Mouse (Mus musculus) hindbrain, postnatal 0 days (tissue): Measurements from ENCODE around the gene Ggact. TPM values are rescaled to one million over a fixed set of nuclear protein-coding genes. Genes with fewer than 3 reads are reported as not detected.

Experiments used
- ATAC-seq: fragments of 200-750 bp; cut with Nextera tagmentation; 2 replicates; pipeline ENCODE4 v1.8.0; 2017; ENCODE audit warnings: mild to moderate bottlenecking, moderate TSS enrichment, moderate library complexity
- DNase-seq: peaks from one replicate; pipeline ENCODE4 v3.0.0-alpha.2; 2015; ENCODE audit warnings: low spot score
- H3K27ac ChIP-seq: fragments of 300-500 bp; sonication (generic); 2 replicates; pipeline ENCODE4 v1.5.1; 2014; ENCODE audit warnings: mild to moderate bottlenecking
- H3K27me3 ChIP-seq: fragments of 300-500 bp; sonication (generic); 2 replicates; pipeline ENCODE4 v1.6.1; 2014; ENCODE audit warnings: low read length, mixed read lengths; ENCODE audit not compliant: insufficient read depth
- H3K36me3 ChIP-seq: fragments of 300-500 bp; sonication (generic); 2 replicates; pipeline ENCODE4 v1.6.1; 2014; ENCODE audit warnings: low read length, mixed read lengths; ENCODE audit not compliant: insufficient read depth
- H3K4me1 ChIP-seq: fragments of 300-500 bp; sonication (generic); 2 replicates; pipeline ENCODE4 v1.6.1; 2014; ENCODE audit warnings: antibody characterized with exemption, low read length, mixed read lengths; ENCODE audit not compliant: insufficient read depth
- H3K4me2 ChIP-seq: fragments of 300-500 bp; sonication (generic); 2 replicates; pipeline ENCODE4 v1.6.1; 2014; ENCODE audit warnings: low read depth, mild to moderate bottlenecking, low read length, moderate library complexity, mixed read lengths
- H3K4me3 ChIP-seq: fragments of 300-500 bp; sonication (generic); 2 replicates; pipeline ENCODE4 v1.5.1; 2014; ENCODE audit warnings: low read length
- H3K9ac ChIP-seq: fragments of 300-500 bp; sonication (generic); replicated peaks from 2 replicates; pipeline ENCODE4 v1.6.1; 2014; ENCODE audit warnings: mild to moderate bottlenecking, low read length, moderate library complexity, mixed read lengths
- H3K9me3 ChIP-seq: fragments of 300-500 bp; sonication (generic); 2 replicates; pipeline ENCODE4 v1.6.1; 2016; ENCODE audit warnings: low read length, mixed read lengths
- CTCF ChIP-seq: IDR thresholded peaks from 2 replicates; pipeline ENCODE4 v1.5.1; 2016; ENCODE audit warnings: antibody characterized with exemption, control low read depth, low read depth
- WGBS: fragments of 180-500 bp; shearing (Covaris S2); extraction: QIAGEN DNeasy Blood & Tissue Kit; methylation state at CpG from one replicate; pipeline ENCODE4 v1.1.7; 2014; 5-methylcytosine and 5-hydroxymethylcytosine counted together
- polyA plus RNA-seq: library from polyadenylated mRNA; unstranded; fragments of >200 nt; fragmentation: Nextera tagmentation; extraction: Ambion mirVana; gene quantifications from 2 replicates; pipeline ENCODE4 v1.2.1, GENCODE M21; 2015
- total RNA-seq: library from RNA; depleted of rRNA; stranded (reverse); fragments of >200 nt; gene quantifications from 2 replicates; pipeline ENCODE4 v1.2.3, GENCODE M21; 2014

Gene Ggact
- total and polyA plus RNA-seq, 2 experiments from 2014 or later, result 29.1 to 36.5 TPM

DNA sequence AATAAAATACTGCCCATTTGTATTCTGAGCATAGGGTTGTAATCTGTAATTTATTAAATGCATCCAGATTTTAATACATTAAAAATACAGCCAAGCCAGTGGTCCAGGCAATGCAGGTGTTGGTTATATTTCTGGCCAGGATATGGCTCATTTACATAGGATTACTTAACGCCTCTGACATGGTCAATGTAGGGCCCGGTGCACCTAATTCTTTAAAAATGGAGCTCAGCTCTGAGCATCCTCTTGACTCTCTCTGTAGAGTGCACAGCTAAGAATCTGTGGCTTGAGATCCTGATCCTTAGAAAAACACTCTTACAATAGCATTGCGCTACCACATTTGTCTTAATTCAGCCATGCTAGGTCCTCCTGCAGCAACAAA is 29.9 kb upstream of the Ggact start:
- ATAC-seq, result no peak
- peaks cover 6% of the 10 kb centered on the region; the same call in 1 of the 2 replicates for H3K36me3 ChIP-seq
- H3K9ac ChIP-seq, result no peak overlapping the region
- DNase-seq, result no peak
- WGBS, result 75% methylated on average over 3 of the region's 3 CpGs
- no peak overlapping the region for H3K4me2 ChIP-seq
- no peak overlapping the region for H3K4me3 ChIP-seq
- no peaks in the 10 kb centered on the region for H3K9me3 ChIP-seq
- H3K27ac ChIP-seq, result no peak overlapping the region
- H3K4me1 ChIP-seq, result no peaks in the 10 kb centered on the region
- H3K27me3 ChIP-seq, result no peaks in the 10 kb centered on the region
- TF ChIP-seq CTCF, result no peak

DNA sequence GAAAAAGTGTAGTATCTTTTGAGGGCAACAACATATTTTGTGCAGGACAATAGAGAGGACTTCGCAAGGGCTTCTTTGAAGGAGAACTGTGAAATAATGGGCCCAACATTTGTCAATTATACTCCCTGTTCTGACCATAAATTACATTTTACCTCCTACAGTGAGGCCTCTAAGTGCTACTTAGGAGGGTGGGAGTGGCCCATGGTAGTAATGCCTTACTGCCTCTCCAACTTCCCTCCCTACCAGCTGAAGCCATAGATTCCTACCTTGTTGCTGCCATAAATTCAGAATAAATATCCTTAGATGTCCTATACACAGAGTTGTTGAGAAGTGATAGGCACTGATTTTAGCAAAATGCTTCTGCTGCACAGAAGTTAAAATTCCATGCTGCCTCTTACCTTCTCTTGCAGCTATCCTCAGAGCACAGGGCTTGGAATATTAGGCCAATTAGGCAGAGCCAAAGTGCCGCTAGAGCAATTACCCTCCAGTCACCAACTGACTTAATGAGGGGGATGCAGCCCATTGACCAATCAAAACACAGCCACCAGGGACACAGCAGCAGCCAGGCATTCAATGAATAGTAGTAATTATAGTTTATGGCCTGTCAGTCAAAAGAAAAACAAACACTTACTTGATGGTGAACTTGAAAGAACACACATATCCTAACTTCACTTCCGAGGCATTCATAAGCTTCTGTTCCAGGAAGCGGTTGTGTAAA is 29.4 kb upstream of the Ggact start:
- H3K9me3 ChIP-seq, result no peaks in the 10 kb centered on the region
- no peak for TF ChIP-seq CTCF
- no peaks in the 10 kb centered on the region for H3K4me1 ChIP-seq
- no peak overlapping the region for H3K9ac ChIP-seq
- peaks cover 6% of the 10 kb centered on the region; the same call in 1 of the 2 replicates for H3K36me3 ChIP-seq
- H3K27ac ChIP-seq, result no peak overlapping the region
- no peaks in the 10 kb centered on the region for H3K27me3 ChIP-seq
- no peak for DNase-seq
- no peak overlapping the region for H3K4me3 ChIP-seq
- no peak for ATAC-seq
- 58% methylated on average over 4 of the region's 4 CpGs for WGBS
- H3K4me2 ChIP-seq, result no peak overlapping the region

DNA sequence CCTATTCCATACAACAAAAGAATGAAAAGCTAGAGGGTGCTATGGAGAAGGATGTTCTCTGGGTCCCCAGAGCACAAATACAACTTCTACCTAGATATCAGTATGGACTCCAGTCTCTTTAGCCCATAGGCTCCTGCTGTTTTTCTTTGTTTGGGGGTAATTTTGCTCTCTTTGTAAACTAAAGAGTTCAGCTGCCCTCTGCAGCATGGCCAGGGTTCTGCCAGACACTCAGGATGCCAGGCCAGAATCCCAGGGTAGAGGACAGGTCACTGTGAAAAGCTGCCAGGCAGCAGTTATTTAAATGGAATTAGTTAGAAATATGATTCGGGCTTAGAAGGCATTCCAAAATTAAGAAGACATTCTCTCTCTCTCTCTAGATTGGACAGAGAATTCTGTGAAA is 22.9 kb upstream of the Ggact start:
- peak; percentile 27 for DNase-seq
- ATAC-seq, result no peak
- peak; percentile 6 for TF ChIP-seq CTCF
- no peak overlapping the region for H3K4me3 ChIP-seq
- no peak overlapping the region for H3K27ac ChIP-seq
- H3K9me3 ChIP-seq, result no peaks in the 10 kb centered on the region
- no peaks in the 10 kb centered on the region for H3K4me1 ChIP-seq
- H3K4me2 ChIP-seq, result no peak overlapping the region
- peaks cover 4% of the 10 kb centered on the region; the same call in 1 of the 2 replicates for H3K36me3 ChIP-seq
- WGBS, result 60% methylated on average over 1 of the region's 1 CpGs
- H3K27me3 ChIP-seq, result no peaks in the 10 kb centered on the region
- no peak overlapping the region for H3K9ac ChIP-seq

DNA sequence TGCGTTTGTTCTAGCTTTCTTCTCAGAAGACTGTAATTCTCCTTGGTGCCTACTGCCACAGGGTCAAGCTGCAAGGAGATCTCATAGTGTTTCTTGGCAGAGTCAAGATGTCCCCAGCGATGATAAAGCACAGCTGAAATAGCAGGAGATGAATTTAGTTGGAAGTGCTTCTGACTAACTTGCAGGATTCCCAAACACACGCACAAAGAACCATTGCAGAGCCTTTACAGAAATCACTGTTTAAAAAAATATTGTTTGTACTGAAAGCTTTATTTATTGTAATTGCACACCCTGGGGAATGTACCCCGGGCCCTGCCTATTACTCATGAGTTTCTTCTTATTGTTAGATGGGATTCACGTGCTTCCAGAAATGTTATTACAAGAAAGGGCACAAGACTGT is 6.5 kb upstream of the Ggact start:
- no peaks in the 10 kb centered on the region; the same call in 1 of the 2 replicates for H3K36me3 ChIP-seq
- no peaks in the 10 kb centered on the region for H3K4me1 ChIP-seq
- H3K27ac ChIP-seq, result no peak overlapping the region
- H3K9me3 ChIP-seq, result no peaks in the 10 kb centered on the region
- DNase-seq (peak; percentile 5), ATAC-seq (no peak)
- H3K4me2 ChIP-seq, result no peak overlapping the region
- no peak overlapping the region for H3K9ac ChIP-seq
- no peaks in the 10 kb centered on the region for H3K27me3 ChIP-seq
- WGBS, result 63% methylated on average over 5 of the region's 5 CpGs
- TF ChIP-seq CTCF, result no peak
- no peak overlapping the region for H3K4me3 ChIP-seq

DNA sequence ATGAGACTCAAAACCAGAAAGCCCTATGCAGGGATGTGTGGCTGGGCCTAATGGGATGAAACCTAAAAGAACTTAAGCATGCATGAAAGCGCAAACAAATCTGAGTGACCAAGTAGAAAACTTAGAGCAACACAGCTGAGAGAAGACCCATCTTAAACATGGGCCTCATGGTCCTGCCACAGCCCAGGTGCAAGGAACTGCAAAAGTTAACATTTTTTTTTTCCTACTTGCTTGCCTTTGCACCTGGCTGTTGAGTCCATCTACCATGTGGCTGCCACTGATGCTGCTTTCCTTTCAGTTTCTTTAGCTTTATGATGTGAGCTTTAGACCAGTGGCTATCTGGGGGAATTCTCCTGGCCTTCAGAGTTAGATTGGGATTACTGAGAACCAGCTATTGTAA is 4.1 kb upstream of the Ggact start:
- DNase-seq (no peak), ATAC-seq (no peak)
- Histone ChIP-seq H3K36me3 (no peaks in the 10 kb centered on the region), H3K27ac (no peak overlapping the region), H3K4me2 (no peak overlapping the region), H3K9me3 (no peaks in the 10 kb centered on the region), H3K27me3 (no peaks in the 10 kb centered on the region), H3K9ac (no peak overlapping the region), H3K4me3 (no peak overlapping the region), H3K4me1 (no peaks in the 10 kb centered on the region)
- 97% methylated on average over 1 of the region's 1 CpGs for WGBS
- TF ChIP-seq CTCF, result no peak

DNA sequence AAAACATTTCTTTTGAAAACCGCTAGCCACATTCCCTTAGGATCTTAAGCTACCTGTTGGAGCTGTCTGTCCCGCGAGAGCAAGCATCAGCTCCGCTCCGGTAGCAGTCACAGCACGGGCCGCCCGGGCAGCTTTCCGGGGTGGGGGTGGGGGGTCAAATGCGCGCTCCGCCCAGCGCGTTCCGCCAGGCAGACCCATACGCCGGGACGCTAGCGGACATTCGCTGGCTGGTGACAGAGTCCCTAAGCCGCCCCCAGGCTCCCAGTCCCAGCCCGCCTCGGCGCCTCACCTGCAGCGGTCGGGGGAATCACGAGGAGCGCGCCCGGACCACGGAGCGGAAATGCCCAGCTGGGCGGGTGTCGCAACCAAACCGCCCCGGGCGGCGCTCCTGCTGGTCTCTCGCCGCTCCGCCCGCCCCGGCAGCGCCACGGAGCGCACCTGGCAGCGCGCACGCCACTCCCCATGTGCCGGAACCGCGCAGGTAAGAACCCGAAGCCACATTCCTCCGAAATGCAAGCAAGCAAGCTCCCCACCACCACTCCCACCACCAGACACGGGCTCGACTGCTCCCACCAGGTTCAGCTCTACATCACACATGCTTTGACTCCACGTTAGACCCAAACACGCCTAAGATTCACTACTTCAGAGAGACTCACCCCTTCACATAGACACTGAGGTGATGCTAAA is 602 bp downstream of the Ggact start:
- peak overlapping the region; percentile 96 for H3K4me2 ChIP-seq
- WGBS, result under 1% methylated on average over 58 of the region's 58 CpGs
- peak overlapping the region; percentile 68 for H3K4me3 ChIP-seq
- TF ChIP-seq CTCF, result no peak
- H3K36me3 ChIP-seq, result no peaks in the 10 kb centered on the region
- ATAC-seq, result peak; percentile 86
- H3K4me1 ChIP-seq, result no peaks in the 10 kb centered on the region; the same call in 1 of the 2 replicates
- peak overlapping the region; percentile 68 for H3K9ac ChIP-seq
- DNase-seq, result peak; percentile 70
- no peaks in the 10 kb centered on the region for H3K27me3 ChIP-seq
- H3K27ac ChIP-seq, result peak overlapping the region; percentile 65; the same call in 1 of the 2 replicates
- H3K9me3 ChIP-seq, result no peaks in the 10 kb centered on the region; the same call in 1 of the 2 replicates
